Mouse (Mus musculus) embryonic facial prominence, embryonic 13.5 days (tissue): ENCODE measurements around the gene Amdhd1. TPM values are rescaled to one million over a fixed set of nuclear protein-coding genes. Genes with fewer than 3 reads are reported as not detected.
A peak's percentile ranks its signal among the peaks of the same experiment; 100 is the strongest.

Source experiments
- ATAC-seq: fragments of 200-750 bp; cut with Nextera tagmentation; 2 replicates; pipeline ENCODE4 v1.8.0; 2017; ENCODE audit warnings: low read depth; ENCODE audit not compliant: insufficient number of reproducible peaks, insufficient read depth, low FRiP score, low TSS enrichment
- H3K27ac ChIP-seq: fragments of 300-500 bp; sonication (generic); 2 replicates; pipeline ENCODE4 v1.5.1; 2015; ENCODE audit warnings: moderate library complexity, mild to moderate bottlenecking, inconsistent platforms
- H3K27me3 ChIP-seq: fragments of 300-500 bp; sonication (generic); 2 replicates; pipeline ENCODE4 v1.6.1; 2015; ENCODE audit warnings: mild to moderate bottlenecking, inconsistent platforms
- H3K36me3 ChIP-seq: fragments of 300-500 bp; sonication (generic); 2 replicates; pipeline ENCODE4 v1.6.1; 2015; ENCODE audit warnings: mild to moderate bottlenecking, inconsistent platforms
- H3K4me1 ChIP-seq: fragments of 300-500 bp; sonication (generic); 2 replicates; pipeline ENCODE4 v1.6.1; 2015; ENCODE audit warnings: inconsistent platforms
- H3K4me2 ChIP-seq: fragments of 300-500 bp; sonication (generic); 2 replicates; pipeline ENCODE4 v1.6.1; 2015; ENCODE audit warnings: moderate library complexity, mild to moderate bottlenecking, inconsistent platforms
- H3K4me3 ChIP-seq: fragments of 300-500 bp; sonication (generic); 2 replicates; pipeline ENCODE4 v1.5.1; 2015; ENCODE audit warnings: mild to moderate bottlenecking, inconsistent platforms
- H3K9ac ChIP-seq: fragments of 300-500 bp; sonication (generic); 2 replicates; pipeline ENCODE4 v1.6.1; 2015; ENCODE audit warnings: mild to moderate bottlenecking, inconsistent platforms
- H3K9me3 ChIP-seq: fragments of 300-500 bp; sonication (generic); 2 replicates; pipeline ENCODE4 v1.6.1; 2016; ENCODE audit warnings: inconsistent platforms
- WGBS: fragments of 180-500 bp; shearing (Covaris S2); methylation state at CpG from one replicate; pipeline ENCODE4 v1.1.7; 2015; ENCODE audit warnings: mixed read lengths; 5-methylcytosine and 5-hydroxymethylcytosine counted together
- polyA plus RNA-seq: library from polyadenylated mRNA; unstranded; fragments of >200 nt; fragmentation: Nextera tagmentation; extraction: Ambion mirVana; gene quantifications from 2 replicates; pipeline ENCODE4 v1.2.1, GENCODE M21; 2015

The Amdhd1 gene
- polyA plus RNA-seq, 1 experiment from 2014 or later: 0.21 TPM

- no peaks in the 10 kb centered on the region for H3K36me3 ChIP-seq
- H3K4me1 ChIP-seq: peaks cover 9% of the 10 kb centered on the region
- H3K27ac ChIP-seq: peak overlapping the region; percentile 4; the same call in 1 of the 2 replicates
- ATAC-seq: no peak
- no peaks in the 10 kb centered on the region for H3K27me3 ChIP-seq
- 60% methylated on average over 10 of the region's 10 CpGs for WGBS
- no peaks in the 10 kb centered on the region for H3K9me3 ChIP-seq
- H3K4me2 ChIP-seq: peak overlapping the region; percentile 39
- no peak overlapping the region for H3K4me3 ChIP-seq
- no peak overlapping the region for H3K9ac ChIP-seq
Measured at GRCm38 (mm10) chr10:93501346-93501745, 38.5 kb downstream of the Amdhd1 start.

DNA sequence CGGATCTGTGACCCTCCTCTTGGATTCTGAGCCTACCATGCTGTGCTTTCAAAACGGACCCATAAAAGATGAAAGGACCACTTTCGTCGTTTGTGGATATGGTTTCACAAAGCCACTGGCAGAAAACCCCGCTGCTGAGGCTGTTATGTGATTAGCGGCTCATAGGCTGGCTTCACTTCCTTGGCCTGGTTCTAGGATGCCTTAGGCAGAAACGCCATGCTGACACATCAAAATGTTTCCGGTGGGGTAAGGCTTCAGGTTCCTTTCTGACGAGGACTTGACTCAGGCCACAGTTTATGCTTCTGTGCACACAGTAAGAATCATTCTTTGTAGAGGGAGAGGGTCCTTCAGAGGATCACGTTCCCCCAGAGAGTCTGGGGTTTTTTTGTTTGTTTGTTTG, 39.0 kb downstream of the Amdhd1 start:
- no peaks in the 10 kb centered on the region for H3K36me3 ChIP-seq
- H3K4me1 ChIP-seq: peaks cover 9% of the 10 kb centered on the region
- H3K4me2 ChIP-seq: peak overlapping the region; percentile 39
- no peak overlapping the region for H3K9ac ChIP-seq
- WGBS: 7% methylated on average over 10 of the region's 10 CpGs
- H3K4me3 ChIP-seq: no peak overlapping the region
- peak overlapping the region; percentile 4; the same call in 1 of the 2 replicates for H3K27ac ChIP-seq
- no peaks in the 10 kb centered on the region for H3K27me3 ChIP-seq
- ATAC-seq: peak; percentile 59; the same call in 1 of the 2 replicates
- no peaks in the 10 kb centered on the region for H3K9me3 ChIP-seq

GRCm38 (mm10) chr10:93490451-93490850, 49.4 kb downstream of the Amdhd1 start:
- no peaks in the 10 kb centered on the region for H3K4me1 ChIP-seq
- ATAC-seq: no peak
- no peak overlapping the region for H3K9ac ChIP-seq
- H3K27me3 ChIP-seq: no peaks in the 10 kb centered on the region
- H3K4me2 ChIP-seq: no peak overlapping the region
- no peaks in the 10 kb centered on the region for H3K9me3 ChIP-seq
- WGBS: 45% methylated on average over 4 of the region's 4 CpGs
- H3K27ac ChIP-seq: no peak overlapping the region
- H3K36me3 ChIP-seq: peaks cover under 1% of the 10 kb centered on the region; the same call in 1 of the 2 replicates
- H3K4me3 ChIP-seq: no peak overlapping the region

GRCm38 (mm10) chr10:93488828-93489226, 51.0 kb downstream of the Amdhd1 start:
- Histone ChIP-seq H3K9ac (no peak overlapping the region), H3K4me3 (no peak overlapping the region), H3K36me3 (peaks cover 13% of the 10 kb centered on the region), H3K4me1 (no peaks in the 10 kb centered on the region), H3K27ac (no peak overlapping the region), H3K4me2 (no peak overlapping the region), H3K27me3 (no peaks in the 10 kb centered on the region), H3K9me3 (no peaks in the 10 kb centered on the region)
- no peak for ATAC-seq
- 77% methylated on average over 6 of the region's 6 CpGs for WGBS

- Histone ChIP-seq H3K4me3 (no peak within 1 kb of the TSS; the same call in 1 of the 2 replicates), H3K4me1 (no peaks in the 10 kb centered on the region), H3K27ac (no peak within 1 kb of the TSS), H3K27me3 (no peaks in the 10 kb centered on the region), H3K9ac (no peak within 1 kb of the TSS), H3K4me2 (no peak within 1 kb of the TSS), H3K36me3 (peaks cover 18% of the 10 kb centered on the region), H3K9me3 (no peaks in the 10 kb centered on the region)
- no peak for ATAC-seq
- 65% methylated on average over 17 of the region's 17 CpGs for WGBS
Measured at GRCm38 (mm10) chr10:93488066-93488827, 51.6 kb downstream of the Amdhd1 start, which contains the start of gene Hal. TSS of gene Hal (plus strand) at chr10:93488768.

DNA sequence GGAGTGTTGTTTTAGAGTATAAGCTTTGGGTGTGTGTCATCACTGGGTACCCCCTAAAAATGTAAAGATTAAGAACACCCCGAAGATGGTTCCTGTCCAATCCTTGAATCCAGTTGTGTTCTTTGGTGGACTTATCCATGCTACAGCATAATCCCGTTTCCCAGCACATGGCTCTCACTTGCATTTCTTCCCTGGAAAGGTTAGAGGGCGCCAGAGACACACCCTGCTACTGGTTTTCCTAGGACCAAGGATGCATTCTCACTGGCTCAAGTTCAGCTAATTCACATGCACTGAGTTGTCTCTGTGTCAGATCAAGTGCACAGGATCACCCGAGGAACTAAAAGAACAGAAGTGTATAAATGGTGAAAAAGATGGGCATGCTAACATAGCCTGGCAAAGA, 53.2 kb downstream of the Amdhd1 start:
- H3K9me3 ChIP-seq: no peaks in the 10 kb centered on the region
- no peak overlapping the region for H3K4me3 ChIP-seq
- ATAC-seq: no peak
- H3K36me3 ChIP-seq: peaks cover 35% of the 10 kb centered on the region
- no peak overlapping the region for H3K4me2 ChIP-seq
- 24% methylated on average over 4 of the region's 4 CpGs for WGBS
- no peaks in the 10 kb centered on the region for H3K27me3 ChIP-seq
- H3K27ac ChIP-seq: no peak overlapping the region
- H3K4me1 ChIP-seq: no peaks in the 10 kb centered on the region
- H3K9ac ChIP-seq: no peak overlapping the region

DNA sequence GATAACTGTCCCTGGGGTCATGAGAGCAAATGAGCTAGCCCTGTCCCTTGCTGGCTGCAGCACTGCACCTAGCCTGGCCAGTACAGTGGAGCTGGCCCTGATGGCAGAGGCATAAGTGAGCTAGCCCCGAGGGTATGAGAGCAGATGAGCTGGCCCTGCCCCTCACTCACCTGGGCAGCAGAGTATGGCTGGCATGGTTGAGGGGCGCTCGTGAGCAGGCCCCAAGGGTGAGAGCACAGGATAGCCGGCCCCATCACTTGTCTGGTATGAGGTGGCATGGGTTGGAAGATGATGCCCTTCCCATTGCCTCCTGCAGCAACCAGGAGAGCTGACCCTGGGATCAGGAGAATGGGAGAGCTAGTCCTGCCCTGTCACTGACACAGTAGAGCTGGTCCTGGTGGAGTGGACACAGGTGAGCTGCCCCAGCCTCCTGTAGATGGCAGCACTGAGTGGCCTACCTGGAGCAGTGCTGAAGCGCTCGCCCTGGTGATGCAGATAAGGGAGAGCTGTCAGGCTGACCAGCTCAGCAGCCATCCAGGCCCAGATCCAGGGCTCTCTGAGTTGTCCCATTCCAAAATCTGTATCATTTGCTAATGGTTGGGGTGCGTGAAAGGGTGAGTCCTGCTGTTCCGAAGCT, 54.7 kb downstream of the Amdhd1 start:
- 0 out of 2 replicates have a peak, but pooled peaks have one; percentile 46 for ATAC-seq
- H3K9me3 ChIP-seq: no peaks in the 10 kb centered on the region
- WGBS: 74% methylated on average over 8 of the region's 8 CpGs
- peaks cover 49% of the 10 kb centered on the region for H3K36me3 ChIP-seq
- no peaks in the 10 kb centered on the region for H3K27me3 ChIP-seq
- no peak overlapping the region for H3K4me3 ChIP-seq
- H3K9ac ChIP-seq: no peak overlapping the region
- no peaks in the 10 kb centered on the region for H3K4me1 ChIP-seq
- H3K4me2 ChIP-seq: no peak overlapping the region
- no peak overlapping the region for H3K27ac ChIP-seq

GRCm38 (mm10) chr10:93484511-93484910, 55.3 kb downstream of the Amdhd1 start:
- WGBS: 86% methylated on average over 8 of the region's 8 CpGs
- Histone ChIP-seq H3K27me3 (no peaks in the 10 kb centered on the region), H3K4me3 (no peak overlapping the region), H3K9me3 (no peaks in the 10 kb centered on the region), H3K4me1 (no peaks in the 10 kb centered on the region), H3K27ac (no peak overlapping the region), H3K4me2 (no peak overlapping the region), H3K9ac (no peak overlapping the region), H3K36me3 (peaks cover 56% of the 10 kb centered on the region)
- no peak for ATAC-seq

Other genes starting within 250 kb of the Amdhd1 start
- gene Elk3, start 228.9 kb downstream of the Amdhd1 start, polyA plus RNA-seq: 33.9 and 40.0 TPM in 2 replicates
- 206 and 215 TPM in 2 replicates for gene Lta4h, start 86.6 kb downstream of the Amdhd1 start, polyA plus RNA-seq
- gene Hal, start 51.3 kb downstream of the Amdhd1 start, polyA plus RNA-seq: 0.25 and 0.44 TPM in 2 replicates
- 0.56 and 0.62 TPM in 2 replicates for gene Ccdc38, start 599 bp upstream of the Amdhd1 start, polyA plus RNA-seq
- gene Snrpf, start 49.7 kb upstream of the Amdhd1 start, polyA plus RNA-seq: 123 and 146 TPM in 2 replicates
- gene Ntn4, start 100.6 kb upstream of the Amdhd1 start, polyA plus RNA-seq: 0.87 and 1.2 TPM in 2 replicates